Mouse (Mus musculus): ENCODE data around the gene Rasgrf2.

Gene Rasgrf2

DNA sequence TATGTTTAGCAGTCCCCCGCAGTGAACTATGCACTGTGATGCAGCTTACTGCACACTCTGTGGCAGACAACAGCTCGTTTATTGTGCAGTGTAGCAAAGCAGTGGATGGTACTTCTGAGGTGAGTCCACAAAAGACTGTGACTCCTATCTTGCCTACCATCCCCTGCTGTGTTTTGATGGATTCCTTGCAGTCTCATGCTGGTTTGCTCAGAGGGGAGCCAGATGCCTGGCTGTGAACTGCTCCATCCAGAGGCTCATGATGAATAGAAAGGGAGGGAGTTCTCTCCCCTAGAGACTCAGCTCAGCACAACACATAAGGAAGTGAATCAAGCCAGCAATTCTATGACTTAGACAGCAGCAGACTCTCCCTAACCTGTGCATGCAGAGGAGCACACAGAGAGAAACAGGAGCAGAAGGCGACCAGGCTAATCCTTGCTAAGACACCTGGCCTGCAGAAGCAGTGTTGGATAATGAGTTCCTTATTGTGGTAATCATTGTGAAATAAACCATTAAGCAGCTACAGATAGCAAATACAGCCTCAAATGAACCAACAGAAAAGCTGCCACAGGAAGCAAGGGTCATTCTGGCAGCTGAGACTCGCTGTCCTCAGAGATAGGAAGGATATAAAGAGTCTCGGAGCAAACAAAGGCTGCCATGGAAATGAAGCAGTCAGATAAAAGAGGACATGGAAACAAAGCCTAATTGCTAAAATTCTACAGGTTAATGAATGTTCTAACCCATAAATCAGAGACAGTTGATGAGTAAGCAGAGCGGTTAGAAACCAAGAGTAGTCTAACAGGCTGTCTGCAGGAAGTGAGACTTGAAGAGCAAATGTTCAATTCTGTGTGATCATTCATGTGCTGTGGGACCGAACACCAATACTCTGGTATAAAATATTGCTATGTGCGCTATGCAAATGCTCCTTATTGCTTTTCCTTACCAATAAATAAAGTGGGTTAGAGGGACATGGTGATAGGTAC, 89.6 kb downstream of the Rasgrf2 start:
- no peak for DNase-seq (ENCODE audit: low spot score)

DNA sequence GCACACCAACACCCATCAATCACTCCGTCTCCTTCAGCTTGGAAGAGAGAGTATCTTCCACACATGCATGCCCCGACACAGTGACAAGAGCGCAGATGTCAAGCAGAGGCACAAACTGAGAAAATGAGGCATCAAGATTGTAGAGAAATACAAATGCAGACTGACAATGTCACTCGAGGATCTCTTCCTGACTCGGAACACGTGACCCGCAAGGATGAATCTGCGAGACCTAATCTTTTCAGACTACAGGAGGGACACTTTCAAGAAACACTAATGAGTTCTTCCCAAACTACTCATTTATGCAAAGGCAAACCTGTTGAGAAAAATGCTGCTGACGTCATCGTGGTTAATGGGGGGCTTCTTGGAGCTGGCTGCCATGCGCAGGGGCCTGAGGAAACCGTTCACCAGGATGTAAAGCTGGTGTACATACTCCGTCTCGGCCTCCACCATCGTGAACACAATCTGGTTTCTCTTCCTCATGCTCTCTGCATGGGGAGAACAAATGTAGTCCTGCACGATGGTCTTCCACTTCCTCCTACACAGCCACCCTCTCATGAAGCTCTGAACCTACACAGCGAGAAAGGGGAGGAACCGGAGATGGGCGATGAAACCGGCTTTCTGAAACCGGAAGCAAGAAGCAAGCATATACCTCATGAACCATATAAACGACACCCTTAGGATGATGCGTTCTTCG, 100.9 kb downstream of the Rasgrf2 start:
- no peak for DNase-seq (ENCODE audit: low spot score)

DNA sequence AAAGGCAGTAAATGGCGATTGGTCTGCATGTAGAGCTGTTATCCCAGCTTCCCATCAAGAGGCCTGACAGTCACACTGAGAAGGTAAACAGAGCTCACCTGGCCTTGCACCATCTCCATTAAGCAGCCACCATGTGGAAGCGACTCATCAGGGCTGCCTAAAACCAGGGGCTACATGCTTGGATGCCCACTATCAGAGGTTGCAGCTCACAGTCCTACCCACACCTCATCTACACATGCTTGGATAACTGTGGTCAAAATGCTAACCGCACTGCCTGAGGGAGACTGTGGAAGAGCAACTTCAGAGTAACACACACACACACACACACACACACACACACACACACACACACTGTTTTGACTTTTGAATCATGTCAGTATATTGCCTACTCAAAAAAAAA, 101.8 kb downstream of the Rasgrf2 start:
- DNase-seq (ENCODE audit: low spot score), result no peak

DNA sequence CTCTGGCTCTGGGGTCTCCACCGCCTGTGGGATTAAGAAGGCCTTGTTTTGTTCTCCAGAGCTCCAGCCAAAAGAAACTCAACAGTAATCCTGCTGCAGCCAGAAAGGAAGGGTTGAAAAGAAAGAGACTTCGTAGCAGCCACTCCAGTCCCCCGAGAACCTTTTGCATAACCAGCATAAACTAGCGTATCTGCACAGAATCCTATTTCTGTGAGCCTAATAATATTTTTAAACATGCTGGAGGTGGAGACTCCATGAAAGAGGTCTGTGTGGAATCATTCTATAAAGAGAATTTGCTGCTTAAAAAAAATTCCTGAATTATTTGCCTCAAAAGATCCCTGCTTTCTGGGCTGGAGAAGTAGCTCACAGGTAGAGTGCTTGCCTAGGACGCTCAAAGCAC, 103.5 kb downstream of the Rasgrf2 start:
- no peak for DNase-seq (ENCODE audit: low spot score)

DNA sequence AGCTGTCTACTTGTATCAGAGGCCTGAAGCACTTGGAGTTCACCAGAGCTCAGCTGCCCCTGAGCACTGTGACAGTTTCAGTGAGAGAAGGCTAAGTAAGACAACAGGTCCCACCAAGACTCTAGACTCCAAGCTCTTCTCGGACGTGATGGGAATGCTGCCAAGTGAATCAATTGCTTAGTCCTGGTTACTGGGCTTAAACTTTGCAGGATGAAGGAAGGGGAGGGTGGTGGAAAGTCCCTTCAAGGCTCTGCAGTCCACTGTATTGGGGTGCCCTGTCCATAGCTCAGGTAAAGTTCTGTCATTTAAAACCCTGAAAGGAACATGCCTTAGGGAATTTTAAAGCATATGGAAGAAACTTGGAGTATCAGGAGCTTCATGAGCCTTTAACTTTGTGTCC, 104.8 kb downstream of the Rasgrf2 start:
- no peak for DNase-seq (ENCODE audit: low spot score)

DNA sequence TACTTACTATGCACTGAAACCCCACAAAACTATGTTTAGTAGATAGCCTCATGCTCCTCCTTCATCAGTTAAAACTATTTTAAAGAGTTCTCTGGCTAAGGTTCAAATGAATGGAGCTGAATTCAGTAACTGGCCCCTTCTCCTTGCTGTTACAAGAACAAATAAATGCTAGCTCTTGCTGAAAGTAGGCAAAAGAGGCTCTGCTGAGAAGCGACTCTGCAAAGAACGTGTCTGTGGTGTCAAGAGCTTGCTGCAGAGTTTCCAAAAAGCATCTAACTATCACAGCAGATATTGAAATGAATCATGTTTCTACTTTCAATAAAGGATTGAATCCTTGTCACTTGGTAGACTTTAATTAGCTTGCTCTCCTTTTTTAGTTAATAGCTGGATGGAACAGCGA, 106.3 kb downstream of the Rasgrf2 start:
- DNase-seq (ENCODE audit: low spot score), result no peak

DNA sequence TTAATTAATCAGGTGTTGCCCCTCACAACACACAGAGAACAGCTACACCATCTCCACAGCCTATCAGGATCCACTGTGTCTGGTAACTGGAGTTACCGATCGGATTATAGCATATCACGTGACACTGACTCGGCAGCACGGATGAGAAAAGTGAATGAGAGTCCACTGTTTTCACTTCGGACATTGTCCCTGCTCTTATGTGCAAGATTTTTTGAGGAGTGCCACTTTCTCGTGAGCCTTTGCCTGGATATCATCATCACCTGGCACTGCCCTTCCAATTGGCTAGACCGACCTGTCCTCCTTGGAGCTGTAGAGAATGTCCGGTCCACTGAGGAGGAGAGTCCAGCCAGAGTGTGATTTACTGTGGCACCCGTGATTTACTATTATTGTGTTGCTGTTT, 109.3 kb downstream of the Rasgrf2 start:
- no peak for DNase-seq (ENCODE audit: low spot score)

DNA sequence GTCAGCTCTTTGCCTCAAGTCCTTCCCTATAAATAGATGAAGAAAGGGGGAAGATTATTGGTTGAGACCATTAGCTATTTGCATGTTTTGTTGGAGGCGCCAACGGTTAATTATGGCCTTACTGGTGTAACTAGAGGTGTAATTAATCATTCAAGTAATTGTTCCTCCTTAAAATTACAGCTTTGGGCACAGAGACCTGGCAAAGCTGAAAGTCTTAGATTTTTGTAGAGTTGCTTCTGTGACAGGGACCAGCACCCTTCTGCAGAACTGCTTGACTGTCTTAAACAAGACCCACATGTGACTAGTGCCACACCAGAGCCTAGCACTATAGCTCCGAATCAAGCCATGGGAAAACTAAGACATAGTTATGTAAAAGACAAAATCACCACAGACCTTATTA, 134.5 kb downstream of the Rasgrf2 start:
- DNase-seq (ENCODE audit: low spot score), result no peak

DNA sequence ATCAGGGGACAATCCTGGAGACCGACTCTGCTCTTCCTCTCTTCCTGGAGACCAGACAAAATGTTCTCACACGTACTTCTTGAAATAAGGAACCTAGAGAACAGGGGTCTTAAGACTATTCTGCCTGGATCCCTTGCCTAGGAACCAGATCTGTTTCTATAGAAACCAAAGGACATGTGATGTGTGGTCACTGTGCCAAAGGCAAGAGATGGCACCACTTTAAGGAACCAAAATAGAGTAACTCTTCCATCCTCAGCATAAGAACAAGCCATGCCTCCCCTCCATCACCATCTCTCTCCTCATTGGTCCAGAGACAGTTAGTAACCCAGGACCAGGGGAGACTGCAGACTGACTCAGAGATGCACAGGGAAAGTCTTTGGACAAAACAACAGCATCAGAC, 140.0 kb downstream of the Rasgrf2 start:
- no peak for DNase-seq (ENCODE audit: low spot score)

DNA sequence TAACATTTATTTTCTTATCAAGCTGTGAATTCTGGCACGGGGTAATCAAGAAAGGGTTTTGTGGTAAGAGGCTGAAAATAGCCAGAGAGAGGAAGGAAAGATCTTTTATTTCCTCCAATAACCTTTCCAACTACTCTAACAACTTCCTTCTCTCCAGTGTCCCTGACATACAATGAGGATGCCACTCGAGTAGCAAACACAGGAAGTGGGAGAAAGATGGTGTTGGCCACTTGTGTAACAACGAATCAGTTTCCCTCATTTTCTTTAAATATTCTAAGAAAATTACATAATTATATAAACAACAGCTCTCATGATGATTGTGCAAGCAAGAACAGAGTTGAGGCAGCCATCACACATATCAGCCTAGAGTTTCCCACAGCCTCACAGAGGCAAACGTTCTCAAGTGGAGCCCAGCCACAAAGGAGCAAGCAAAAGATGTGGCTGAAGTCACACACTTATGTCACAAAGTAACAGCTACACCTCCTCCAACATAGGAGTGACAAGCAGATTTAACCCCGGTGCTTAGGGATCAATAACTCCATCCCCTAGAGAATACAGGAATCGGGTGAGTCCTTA, 140.7 kb downstream of the Rasgrf2 start:
- DNase-seq (ENCODE audit: low spot score), result no peak

DNA sequence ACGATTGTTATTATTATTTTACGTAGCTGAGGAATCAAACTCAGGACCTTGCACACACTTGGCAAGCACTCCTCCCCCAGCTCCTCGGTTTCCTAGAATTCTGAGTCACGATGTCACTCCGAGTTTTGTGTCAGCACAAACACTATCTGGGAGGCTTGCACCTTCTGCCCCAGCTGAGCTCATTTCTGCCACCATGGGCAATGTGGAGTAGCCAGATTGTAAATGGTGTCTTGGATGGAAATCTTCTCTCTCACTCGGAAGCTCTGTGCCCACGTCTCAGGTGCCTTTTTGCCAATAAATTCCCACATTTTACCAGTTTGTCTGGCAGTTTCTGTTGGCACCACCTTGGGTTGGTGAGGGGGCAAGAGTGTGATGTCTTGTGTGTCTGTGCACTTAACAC, 143.1 kb downstream of the Rasgrf2 start:
- DNase-seq (ENCODE audit: low spot score), result no peak

DNA sequence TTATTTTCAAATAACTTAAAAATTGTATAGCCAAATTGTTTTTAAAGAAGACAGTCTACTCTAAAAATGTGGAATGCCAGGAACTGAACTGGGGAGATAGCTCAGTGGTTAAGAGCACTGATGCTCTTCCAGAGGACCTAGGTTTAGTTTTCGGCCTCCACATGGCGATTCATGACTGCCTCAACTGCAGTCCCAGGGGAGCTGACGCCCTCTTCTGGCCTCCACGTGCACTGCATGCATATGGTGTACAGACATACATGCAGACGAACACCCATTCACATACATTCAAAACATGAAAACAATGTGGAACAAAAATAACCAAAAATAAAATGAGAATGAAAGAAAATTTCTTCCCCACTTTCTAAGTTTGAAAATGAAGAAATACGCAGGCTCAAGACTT, 144.5 kb downstream of the Rasgrf2 start:
- no peak for DNase-seq (ENCODE audit: low spot score)

DNA sequence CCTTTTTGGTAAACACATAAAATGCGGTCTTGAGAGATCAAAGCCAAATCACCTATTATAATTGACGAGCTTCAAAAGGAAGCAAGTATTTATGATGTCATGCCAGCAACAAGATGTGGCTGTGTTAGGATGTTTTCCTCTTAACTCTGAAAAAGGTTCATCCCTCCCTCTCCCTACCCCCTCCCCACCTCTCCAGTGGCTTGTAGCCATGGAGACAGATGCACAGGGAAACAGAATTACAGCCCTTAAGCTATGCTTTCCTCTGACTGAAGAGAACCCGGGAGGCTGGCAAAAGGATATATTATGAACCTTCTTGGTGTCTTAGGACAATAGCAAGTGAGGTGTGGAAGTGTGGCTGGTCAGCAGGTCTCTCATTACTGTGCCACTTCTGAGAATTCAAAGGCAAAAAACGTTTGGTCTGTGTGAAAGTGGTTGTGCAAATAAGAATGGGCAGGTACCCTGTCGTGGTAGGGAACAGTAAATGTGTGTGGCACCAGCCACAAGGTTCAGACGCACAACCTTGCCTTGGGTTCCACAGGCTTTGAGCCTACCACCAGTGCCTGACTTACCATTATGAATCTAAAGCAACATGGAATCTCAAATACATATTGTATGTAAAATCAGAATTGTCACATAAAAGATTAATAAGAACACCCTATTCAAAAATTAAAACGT, 145.4 kb downstream of the Rasgrf2 start:
- no peak for DNase-seq (ENCODE audit: low spot score)

DNA sequence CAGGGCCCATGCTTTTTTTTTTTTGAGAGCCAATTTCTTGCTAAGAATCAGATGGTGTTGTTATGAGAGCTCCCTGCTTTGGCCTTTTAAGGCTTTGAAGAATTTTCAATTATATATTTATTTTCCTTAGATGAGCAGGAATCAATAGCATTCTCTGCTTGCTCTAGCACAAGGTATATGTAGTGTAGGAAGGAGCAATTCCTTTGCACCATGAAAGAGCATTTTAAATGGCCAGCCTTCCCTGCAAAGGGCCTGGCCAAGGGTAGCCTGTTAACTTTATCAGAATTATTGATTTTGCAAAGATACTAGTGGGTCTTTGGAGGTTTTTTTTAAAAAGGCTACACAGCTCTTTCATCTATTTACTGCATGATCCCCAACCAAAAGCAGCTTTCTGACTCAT, 146.4 kb downstream of the Rasgrf2 start:
- no peak for DNase-seq (ENCODE audit: low spot score)

DNA sequence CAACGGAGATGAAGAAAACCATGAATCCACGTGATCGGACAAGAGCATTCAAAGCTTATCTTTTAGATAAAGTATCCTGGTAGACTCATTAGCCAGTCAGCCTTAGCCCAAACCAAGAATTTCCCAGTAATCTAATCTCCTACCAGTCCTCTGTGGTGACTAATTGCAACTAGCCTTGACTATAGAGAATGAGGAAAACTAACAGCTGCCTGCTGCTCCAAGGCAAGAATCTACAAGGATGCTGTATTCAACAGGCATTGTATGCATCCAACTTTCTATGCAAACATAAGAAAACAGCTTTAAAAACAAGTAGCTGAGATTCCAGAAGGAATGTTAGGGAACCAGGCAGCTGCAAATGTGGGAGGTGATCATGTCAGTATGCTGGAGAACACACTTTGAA, 149.4 kb downstream of the Rasgrf2 start:
- DNase-seq (ENCODE audit: low spot score), result no peak

DNA sequence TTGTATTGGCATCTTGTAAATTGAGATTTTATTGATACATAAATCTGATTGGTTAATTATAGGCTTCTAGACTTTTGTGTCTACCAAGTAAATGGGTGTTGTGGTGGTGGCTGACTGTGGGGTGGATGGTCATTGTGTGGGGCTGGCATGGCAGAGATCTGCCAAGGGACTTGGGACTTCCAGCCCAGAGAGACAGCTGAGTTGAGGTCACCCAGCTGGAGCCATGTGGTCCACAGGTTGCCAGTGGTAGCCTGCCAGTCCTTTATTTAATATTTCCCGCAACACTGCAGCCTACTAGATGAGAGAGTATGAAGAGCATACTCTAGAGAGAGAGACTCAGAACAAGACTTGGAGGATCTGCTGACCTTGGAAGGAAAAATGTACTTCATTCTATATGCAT, 150.0 kb downstream of the Rasgrf2 start:
- DNase-seq (ENCODE audit: low spot score), result no peak

DNA sequence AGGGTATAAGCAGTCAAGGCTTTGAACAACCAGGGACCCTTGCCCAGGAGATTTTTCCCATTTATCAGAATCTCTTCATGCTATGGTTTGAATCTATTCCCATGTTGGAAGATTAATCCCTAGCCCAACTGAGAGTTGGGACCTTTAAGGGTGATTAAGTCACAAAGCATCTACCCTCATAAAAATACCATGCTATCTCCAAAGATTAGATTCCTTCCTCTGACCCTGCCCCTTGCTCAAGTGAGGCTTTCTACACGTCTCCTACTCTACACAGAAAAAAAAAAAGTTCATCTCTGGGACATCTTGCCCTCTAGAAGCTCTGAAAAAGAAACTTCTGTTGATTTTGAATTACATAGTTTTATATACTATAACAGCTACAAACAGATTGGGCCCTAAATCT, 154.5 kb downstream of the Rasgrf2 start:
- DNase-seq (ENCODE audit: low spot score), result no peak

DNA sequence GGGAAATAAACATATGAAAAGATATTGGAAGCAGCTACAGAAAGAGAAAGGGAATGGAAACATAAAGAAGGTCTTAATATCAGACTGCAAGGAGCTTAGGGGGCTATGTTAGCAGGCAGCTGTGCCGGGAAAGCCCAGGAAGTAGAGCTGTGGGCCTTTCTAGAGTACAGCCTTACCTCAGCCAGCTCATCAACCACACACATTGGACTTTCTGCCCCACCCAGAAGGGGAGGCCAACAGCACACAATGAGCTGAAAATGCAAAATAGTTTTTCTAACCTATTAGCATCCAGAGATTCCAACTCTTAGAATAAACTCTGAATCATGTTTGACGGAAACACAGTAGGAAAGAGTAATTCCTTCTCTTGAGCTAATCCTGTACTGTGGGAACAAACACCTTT, 154.9 kb downstream of the Rasgrf2 start:
- DNase-seq (ENCODE audit: low spot score), result no peak

DNA sequence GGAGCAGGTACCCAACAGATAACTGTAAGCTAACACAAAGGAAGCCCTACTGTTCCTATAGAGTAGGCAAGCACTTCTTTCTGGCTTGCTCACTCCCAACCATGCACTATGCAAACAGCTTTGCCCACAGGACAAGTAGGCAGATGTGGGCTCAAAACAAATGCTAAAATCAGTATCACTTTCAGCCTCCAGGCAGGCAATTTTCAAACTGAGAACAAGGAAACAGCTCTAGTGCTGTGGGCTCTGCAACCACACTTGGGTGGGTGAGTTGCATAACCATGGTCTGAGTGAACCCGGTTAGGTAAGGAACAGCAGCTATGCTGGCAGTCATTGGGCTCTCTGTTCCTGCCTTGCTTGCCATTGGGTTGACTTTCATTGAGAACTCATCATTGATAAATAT, 157.3 kb downstream of the Rasgrf2 start:
- DNase-seq (ENCODE audit: low spot score), result no peak

DNA sequence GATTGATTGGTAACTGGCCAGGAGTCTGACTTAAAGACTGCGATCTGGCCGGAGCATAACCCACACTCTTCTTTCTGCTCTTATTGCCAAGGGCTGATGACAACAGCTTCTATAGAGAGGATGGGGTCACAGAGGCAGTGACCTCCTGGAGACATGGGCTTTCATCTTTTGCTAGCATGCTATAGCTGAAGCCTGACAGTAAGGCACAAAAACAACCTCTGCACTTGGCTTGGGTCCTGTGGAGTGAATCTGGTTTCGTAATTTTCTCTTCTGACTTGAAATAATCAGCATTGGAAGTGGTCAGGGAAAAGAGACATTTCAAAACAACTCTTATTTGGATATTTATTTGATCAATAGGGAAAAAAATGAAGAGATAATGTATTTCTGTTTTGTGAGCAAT, 160.2 kb downstream of the Rasgrf2 start:
- DNase-seq (ENCODE audit: low spot score), result no peak

DNA sequence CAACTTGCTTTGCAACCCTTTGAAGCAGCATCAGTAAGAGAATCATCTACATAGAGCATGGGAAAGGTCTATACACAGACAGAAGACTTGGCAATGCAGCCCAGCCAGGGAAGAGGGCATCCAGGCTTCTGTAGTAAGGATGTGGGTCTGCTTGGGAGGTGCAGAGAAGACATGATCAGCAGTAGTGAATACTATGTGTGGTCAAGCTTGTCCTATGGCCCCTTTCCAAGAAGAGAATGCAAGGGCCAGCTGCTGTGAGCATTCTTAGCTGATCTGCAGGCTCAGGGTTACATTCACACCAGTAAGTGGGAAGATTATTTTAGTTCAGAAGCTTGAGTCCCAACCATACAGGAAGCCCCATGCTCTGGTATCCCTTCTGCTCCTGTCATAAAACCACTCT, 175.0 kb downstream of the Rasgrf2 start:
- DNase-seq (ENCODE audit: low spot score), result no peak

DNA sequence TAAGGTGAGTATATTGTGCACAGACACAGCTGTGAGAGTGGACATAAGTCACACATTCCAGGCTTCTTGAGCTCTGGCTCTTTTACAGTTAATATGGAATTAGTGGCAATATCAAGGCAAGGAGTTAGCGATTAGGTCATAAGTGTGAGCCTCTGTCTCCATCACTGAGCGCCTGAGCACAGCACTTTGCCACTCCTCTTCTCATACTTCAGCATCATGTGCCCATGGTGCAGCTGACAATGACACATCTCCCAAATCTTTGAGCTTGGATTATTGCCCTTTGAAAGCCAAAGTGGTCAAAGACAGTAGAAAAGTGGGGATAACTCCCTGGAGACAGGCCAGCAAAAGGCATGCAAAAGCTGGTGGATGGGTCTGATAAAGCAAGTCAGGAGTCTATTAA, 175.8 kb downstream of the Rasgrf2 start:
- DNase-seq (ENCODE audit: low spot score), result no peak

DNA sequence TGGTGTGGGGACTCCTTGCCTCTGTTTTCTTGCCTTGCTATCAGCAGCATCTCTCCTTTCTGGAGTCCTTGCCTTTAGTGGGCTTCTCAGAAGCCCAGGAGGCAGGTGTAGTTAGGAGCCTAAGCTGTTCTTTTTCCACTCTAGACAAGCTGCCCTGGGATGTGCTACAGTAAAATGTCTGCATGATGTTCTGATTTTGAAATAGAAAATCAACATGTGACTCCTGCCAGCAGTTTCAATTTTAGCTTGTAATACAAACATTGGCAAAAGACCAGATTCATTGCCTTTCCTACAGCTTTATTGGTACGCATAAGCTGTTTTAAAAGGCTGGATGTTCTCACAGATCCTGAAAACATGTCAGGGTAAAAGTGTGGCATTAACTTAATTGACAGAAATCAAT, 176.3 kb downstream of the Rasgrf2 start:
- peak; percentile 54 for DNase-seq (ENCODE audit: low spot score)

All from layer of hippocampus, adult 9-10 months (tissue).